Mouse (Mus musculus): ENCODE data around the gene Gemin5. TPM values are rescaled to one million over a fixed set of nuclear protein-coding genes. Genes with fewer than 3 reads are reported as not detected.

Gene Gemin5
- polyA plus RNA-seq, 1 experiment from 2014 or later, result 5.4 TPM

- no peak overlapping the region for H3K4me3 ChIP-seq (ENCODE audit: inconsistent target)
- 0 out of 2 replicates have a peak overlapping the region, but pooled peaks have one; percentile 13 for H3K27ac ChIP-seq
- whole genome bisulfite sequencing (ENCODE audit: missing documents), result 25% methylated on average over 7 of the region's 9 CpGs
- H3K79me2 ChIP-seq (ENCODE audit: inconsistent target), result no peaks in the 10 kb centered on the region
- H3K36me3 ChIP-seq (ENCODE audit: inconsistent target), result peaks cover 20% of the 10 kb centered on the region; the same call in 1 of the 2 replicates
Measured at GRCm38 (mm10) chr11:58143704-58144426, 24.5 kb downstream of the Gemin5 start.

GRCm38 (mm10) chr11:58139466-58139865, 28.9 kb downstream of the Gemin5 start:
- Histone ChIP-seq H3K36me3 (ENCODE audit: inconsistent target) (peaks cover 23% of the 10 kb centered on the region; the same call in 1 of the 2 replicates), H3K27ac (no peak overlapping the region)
- 95% methylated on average over 3 of the region's 3 CpGs for WGBS (ENCODE audit: missing documents)

GRCm38 (mm10) chr11:58138821-58139220, 29.5 kb downstream of the Gemin5 start:
- Histone ChIP-seq H3K27ac (no peak overlapping the region), H3K36me3 (ENCODE audit: inconsistent target) (peaks cover 23% of the 10 kb centered on the region; the same call in 1 of the 2 replicates), H3K4me3 (ENCODE audit: inconsistent target) (no peak overlapping the region), H3K79me2 (ENCODE audit: inconsistent target) (no peaks in the 10 kb centered on the region)
- 96% methylated on average over 11 of the region's 11 CpGs for WGBS (ENCODE audit: missing documents)

More at GRCm38 (mm10) chr11:58139466-58139865, 28.9 kb downstream of the Gemin5 start:
- H3K79me2 ChIP-seq (ENCODE audit: inconsistent target), result no peaks in the 10 kb centered on the region
- H3K4me3 ChIP-seq (ENCODE audit: inconsistent target), result no peak overlapping the region

GRCm38 (mm10) chr11:58136677-58137076, 31.7 kb downstream of the Gemin5 start:
- H3K4me3 ChIP-seq (ENCODE audit: inconsistent target), result no peak overlapping the region
- peaks cover 23% of the 10 kb centered on the region for H3K36me3 ChIP-seq (ENCODE audit: inconsistent target)
- no peaks in the 10 kb centered on the region for H3K79me2 ChIP-seq (ENCODE audit: inconsistent target)
- WGBS (ENCODE audit: missing documents), result 92% methylated on average over 6 of the region's 6 CpGs
- H3K27ac ChIP-seq, result no peak overlapping the region

GRCm38 (mm10) chr11:58135296-58135695, 33.0 kb downstream of the Gemin5 start:
- Histone ChIP-seq H3K27ac (no peak overlapping the region), H3K36me3 (ENCODE audit: inconsistent target) (peaks cover 20% of the 10 kb centered on the region), H3K79me2 (ENCODE audit: inconsistent target) (no peaks in the 10 kb centered on the region), H3K4me3 (ENCODE audit: inconsistent target) (no peak overlapping the region)

- Histone ChIP-seq H3K27ac (no peak overlapping the region), H3K4me3 (ENCODE audit: inconsistent target) (no peak overlapping the region), H3K79me2 (ENCODE audit: inconsistent target) (no peaks in the 10 kb centered on the region), H3K36me3 (ENCODE audit: inconsistent target) (peaks cover 25% of the 10 kb centered on the region)
Measured at GRCm38 (mm10) chr11:58134869-58135268, 33.5 kb downstream of the Gemin5 start.

- H3K4me3 ChIP-seq (ENCODE audit: inconsistent target), result no peak overlapping the region
- 95% methylated on average over 3 of the region's 3 CpGs for WGBS (ENCODE audit: missing documents)
- H3K79me2 ChIP-seq (ENCODE audit: inconsistent target), result no peaks in the 10 kb centered on the region
- H3K27ac ChIP-seq, result no peak overlapping the region
- peaks cover 29% of the 10 kb centered on the region for H3K36me3 ChIP-seq (ENCODE audit: inconsistent target)
Measured at GRCm38 (mm10) chr11:58132026-58132425, 36.3 kb downstream of the Gemin5 start.

- Histone ChIP-seq H3K36me3 (ENCODE audit: inconsistent target) (peaks cover 25% of the 10 kb centered on the region), H3K4me3 (ENCODE audit: inconsistent target) (no peak overlapping the region), H3K79me2 (ENCODE audit: inconsistent target) (no peaks in the 10 kb centered on the region), H3K27ac (no peak overlapping the region)
- 90% methylated on average over 6 of the region's 6 CpGs for WGBS (ENCODE audit: missing documents)
Measured at GRCm38 (mm10) chr11:58129302-58129843, 39.0 kb downstream of the Gemin5 start.

- Histone ChIP-seq H3K79me2 (ENCODE audit: inconsistent target) (no peaks in the 10 kb centered on the region), H3K4me3 (ENCODE audit: inconsistent target) (no peak overlapping the region), H3K27ac (no peak overlapping the region), H3K36me3 (ENCODE audit: inconsistent target) (peaks cover 25% of the 10 kb centered on the region; the same call in 1 of the 2 replicates)
- 97% methylated on average over 2 of the region's 2 CpGs for WGBS (ENCODE audit: missing documents)
Measured at GRCm38 (mm10) chr11:58127544-58127943, 40.8 kb downstream of the Gemin5 start.

GRCm38 (mm10) chr11:58126397-58127160, 41.8 kb downstream of the Gemin5 start:
- H3K27ac ChIP-seq, result no peak overlapping the region
- no peaks in the 10 kb centered on the region for H3K79me2 ChIP-seq (ENCODE audit: inconsistent target)
- peaks cover 30% of the 10 kb centered on the region; the same call in 1 of the 2 replicates for H3K36me3 ChIP-seq (ENCODE audit: inconsistent target)
- 76% methylated on average over 7 of the region's 7 CpGs for WGBS (ENCODE audit: missing documents)
- no peak overlapping the region for H3K4me3 ChIP-seq (ENCODE audit: inconsistent target)

- WGBS (ENCODE audit: missing documents), result 90% methylated on average over 11 of the region's 11 CpGs
- Histone ChIP-seq H3K36me3 (ENCODE audit: inconsistent target) (peaks cover 27% of the 10 kb centered on the region; the same call in 1 of the 2 replicates), H3K27ac (no peak overlapping the region), H3K4me3 (ENCODE audit: inconsistent target) (no peak overlapping the region), H3K79me2 (ENCODE audit: inconsistent target) (no peaks in the 10 kb centered on the region)
Measured at GRCm38 (mm10) chr11:58125021-58125420, 43.3 kb downstream of the Gemin5 start.

- Histone ChIP-seq H3K79me2 (ENCODE audit: inconsistent target) (no peaks in the 10 kb centered on the region), H3K4me3 (ENCODE audit: inconsistent target) (no peak overlapping the region), H3K27ac (no peak overlapping the region), H3K36me3 (ENCODE audit: inconsistent target) (peaks cover 25% of the 10 kb centered on the region; the same call in 1 of the 2 replicates)
- WGBS (ENCODE audit: missing documents), result 92% methylated on average over 2 of the region's 2 CpGs
Measured at GRCm38 (mm10) chr11:58123711-58124110, 44.6 kb downstream of the Gemin5 start.

- H3K36me3 ChIP-seq (ENCODE audit: inconsistent target), result peaks cover 37% of the 10 kb centered on the region; the same call in 1 of the 2 replicates
- 93% methylated on average over 9 of the region's 9 CpGs for WGBS (ENCODE audit: missing documents)
- no peak overlapping the region for H3K27ac ChIP-seq
- no peaks in the 10 kb centered on the region; the same call in 1 of the 2 replicates for H3K79me2 ChIP-seq (ENCODE audit: inconsistent target)
- no peak overlapping the region for H3K4me3 ChIP-seq (ENCODE audit: inconsistent target)
Measured at GRCm38 (mm10) chr11:58121351-58121750, 47.0 kb downstream of the Gemin5 start.

- Histone ChIP-seq H3K27ac (no peak overlapping the region), H3K36me3 (ENCODE audit: inconsistent target) (peaks cover 38% of the 10 kb centered on the region; the same call in 1 of the 2 replicates), H3K79me2 (ENCODE audit: inconsistent target) (no peaks in the 10 kb centered on the region; the same call in 1 of the 2 replicates), H3K4me3 (ENCODE audit: inconsistent target) (no peak overlapping the region)
- 95% methylated on average over 3 of the region's 3 CpGs for WGBS (ENCODE audit: missing documents)
Measured at GRCm38 (mm10) chr11:58120655-58121054, 47.7 kb downstream of the Gemin5 start.

Data from macrophage (primary cell).